Mouse (Mus musculus) lung, adult 2 months (tissue): ENCODE results near the gene Ezh1. TPM values are rescaled to one million over a fixed set of nuclear protein-coding genes. Genes with fewer than 3 reads are reported as not detected.

Source experiments
- DNase-seq: peaks from one replicate; pipeline ENCODE4 v3.0.0; 2022
- H3K4me1 ChIP-seq: fragments of 200-500 bp; 2 replicates; pipeline ENCODE4 v1.6.1; 2011; ENCODE audit warnings: low read length; ENCODE audit not compliant: control insufficient read depth, insufficient read depth
- H3K4me3 ChIP-seq: fragments of 200-500 bp; replicated peaks from 2 replicates; pipeline ENCODE3; 2011; ENCODE audit warnings: low read depth, mild to moderate bottlenecking, control low read depth, low read length; ENCODE audit errors: extremely low read depth
- CTCF ChIP-seq: fragments of 200-500 bp; IDR thresholded peaks from 2 replicates; pipeline ENCODE4 v1.5.1; 2011; ENCODE audit warnings: mild to moderate bottlenecking, low read length, control low read depth; ENCODE audit not compliant: insufficient read depth
- POLR2A ChIP-seq: fragments of 200-500 bp; IDR thresholded peaks from 2 replicates; pipeline ENCODE4 v1.6.1; 2011; ENCODE audit warnings: low read depth, mild to moderate bottlenecking, control low read depth, low read length, borderline replicate concordance; ENCODE audit errors: extremely low read depth
- WGBS: fragments of 180-500 bp; shearing (Covaris S2); methylation state at CpG from one replicate; pipeline ENCODE4 v1.1.7; 2018; 5-methylcytosine and 5-hydroxymethylcytosine counted together
- polyA plus RNA-seq: library from polyadenylated mRNA; depleted of rRNA; stranded (reverse); fragments of >200 nt; gene quantifications from 2 replicates; pipeline ENCODE4 v1.2.3, GENCODE M21; 2012

Gene Ezh1
- polyA plus RNA-seq, 1 experiment, result 50.1 TPM

DNA sequence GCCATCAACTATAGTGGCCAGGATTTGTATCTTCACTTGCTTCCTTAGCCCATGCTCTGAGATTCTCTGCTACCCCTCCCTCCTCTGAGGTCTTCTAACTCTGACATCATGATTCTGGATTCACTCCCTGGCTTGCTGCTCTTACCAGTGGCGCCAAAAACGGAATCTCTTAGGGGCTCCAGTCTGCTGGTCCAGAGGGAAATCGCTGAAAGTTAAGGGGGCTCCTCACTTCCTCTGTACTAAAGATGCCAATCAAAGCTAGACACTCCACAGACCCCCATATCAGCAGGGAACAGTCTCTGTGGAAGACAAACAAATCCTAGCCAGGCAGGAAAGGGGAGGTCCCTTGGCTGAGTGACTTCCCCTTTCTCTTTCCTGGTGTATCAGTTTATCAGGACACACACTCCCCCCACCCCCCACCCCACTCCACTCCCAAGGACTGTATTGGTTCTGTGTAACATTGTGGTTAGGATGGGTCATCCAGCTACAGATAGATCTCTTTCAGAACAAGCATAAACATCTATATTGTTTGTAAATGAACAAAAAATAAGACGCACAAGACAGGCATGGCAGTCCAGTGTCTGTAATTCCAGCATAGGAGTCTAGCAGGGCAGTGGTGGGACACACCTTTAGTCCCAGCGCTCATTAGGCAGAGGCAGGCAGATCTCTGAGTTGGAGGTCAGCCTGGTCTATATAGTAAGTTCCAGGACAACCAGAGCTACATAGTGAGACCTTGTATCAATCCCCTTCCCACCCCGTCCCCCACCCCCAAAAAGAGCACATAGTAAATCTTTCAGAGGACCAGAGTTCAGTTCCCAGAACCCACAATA lies 6.0 kb upstream of the Ezh1 start:
- TF ChIP-seq CTCF (no peak), POLR2A (0 out of 2 replicates have a peak, but pooled peaks have one; percentile 15)
- 33% methylated on average over 6 of the region's 6 CpGs for WGBS
- Histone ChIP-seq H3K4me3 (peak overlapping the region; percentile 40), H3K4me1 (peaks cover 5% of the 10 kb centered on the region)
- peak; percentile 42 for DNase-seq

DNA sequence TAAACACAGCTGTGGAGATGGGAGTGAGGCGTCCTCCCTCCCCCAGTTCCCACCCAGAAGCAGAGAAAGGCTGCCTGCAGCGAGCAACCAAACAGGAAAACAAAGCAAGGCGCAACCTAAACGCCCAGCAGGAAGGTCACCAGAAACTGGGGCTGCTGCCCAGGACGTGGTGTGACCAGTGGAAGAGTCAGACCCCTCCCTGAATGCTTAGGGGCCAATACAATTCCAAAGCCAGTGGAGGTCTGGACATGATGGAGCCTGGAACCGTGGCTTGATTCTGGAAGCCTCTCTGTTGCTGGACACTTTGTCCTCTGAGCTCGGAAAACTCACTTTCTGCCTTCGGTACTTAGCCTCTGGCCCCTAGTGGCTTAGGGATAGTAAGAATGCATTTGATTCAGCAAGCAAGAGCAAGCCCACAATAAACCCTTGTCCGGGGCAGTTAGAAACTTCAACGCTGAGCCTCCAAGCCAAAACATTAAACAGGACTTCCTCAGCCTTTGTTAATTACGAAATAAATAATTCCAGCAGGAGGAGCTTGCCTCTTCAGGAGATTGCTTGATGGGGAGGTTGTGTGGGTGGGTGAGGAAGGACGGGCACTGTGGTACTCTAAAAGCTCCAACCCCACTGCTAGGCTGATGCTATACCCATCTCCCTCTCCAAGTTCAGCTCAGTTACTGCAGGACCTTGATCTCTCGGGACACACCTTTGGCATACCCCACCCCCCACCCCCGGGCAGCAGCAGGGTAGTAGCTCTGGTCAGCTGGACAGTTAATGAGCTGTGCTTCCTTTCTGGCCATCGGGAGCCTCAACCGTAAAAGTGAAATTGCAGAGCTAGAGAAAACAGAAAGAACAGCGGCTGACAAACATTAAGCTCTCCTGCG lies 5.0 kb upstream of the Ezh1 start:
- peak overlapping the region; percentile 40 for H3K4me3 ChIP-seq
- H3K4me1 ChIP-seq, result peaks cover 4% of the 10 kb centered on the region
- WGBS, result 5% methylated on average over 18 of the region's 18 CpGs
- TF ChIP-seq CTCF (no peak), POLR2A (peak; percentile 74)
- peak; percentile 56 for DNase-seq

DNA sequence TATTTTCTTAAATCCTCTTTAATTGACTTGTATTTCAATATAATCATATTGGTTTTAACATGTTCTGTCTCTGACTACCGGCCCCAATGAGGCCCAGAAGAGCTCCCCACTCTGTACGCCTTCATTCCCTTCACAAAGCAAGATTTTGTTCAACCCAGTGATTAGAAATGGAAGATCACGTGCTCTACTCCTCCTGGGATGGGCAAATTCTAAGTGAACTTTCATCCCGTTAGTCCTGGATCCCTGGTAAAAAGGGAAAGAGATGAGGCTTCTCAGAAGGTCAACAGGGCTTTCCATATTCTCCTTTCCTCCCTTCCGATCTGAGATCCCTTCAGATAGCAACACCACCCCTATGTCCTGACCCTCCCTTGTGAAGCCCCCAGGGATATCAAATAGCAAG lies 4.3 kb upstream of the Ezh1 start:
- TF ChIP-seq POLR2A (no peak), CTCF (no peak)
- 24% methylated on average over 5 of the region's 5 CpGs for WGBS
- peak overlapping the region; percentile 7 for H3K4me3 ChIP-seq
- peaks cover 4% of the 10 kb centered on the region for H3K4me1 ChIP-seq
- DNase-seq, result no peak

DNA sequence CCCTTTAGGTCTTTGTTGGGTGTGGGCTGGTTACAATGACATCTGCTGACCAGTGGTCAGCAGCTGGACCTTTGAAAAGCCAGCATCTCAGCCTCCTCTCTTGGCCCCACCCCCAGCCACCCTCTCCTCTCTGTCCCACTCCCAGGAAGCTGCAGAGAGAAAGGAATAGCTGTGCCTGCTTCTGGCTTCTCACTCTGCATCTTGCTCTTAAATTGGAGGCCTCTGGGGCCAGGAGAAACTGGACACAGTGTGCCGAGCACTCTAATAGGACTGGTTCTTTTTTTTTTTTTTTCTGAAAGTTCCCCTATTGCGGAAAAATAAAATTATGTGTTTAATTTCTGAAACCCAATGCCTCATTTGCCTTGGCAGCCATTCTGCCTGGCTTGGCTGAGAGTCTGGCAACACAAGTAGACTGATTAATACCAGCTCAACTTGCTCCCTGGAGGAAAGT lies 3.8 kb upstream of the Ezh1 start:
- Histone ChIP-seq H3K4me1 (peaks cover 6% of the 10 kb centered on the region), H3K4me3 (no peak overlapping the region)
- DNase-seq, result no peak
- 25% methylated on average over 2 of the region's 2 CpGs for WGBS
- TF ChIP-seq POLR2A (0 out of 2 replicates have a peak, but pooled peaks have one; percentile 19), CTCF (no peak)

DNA sequence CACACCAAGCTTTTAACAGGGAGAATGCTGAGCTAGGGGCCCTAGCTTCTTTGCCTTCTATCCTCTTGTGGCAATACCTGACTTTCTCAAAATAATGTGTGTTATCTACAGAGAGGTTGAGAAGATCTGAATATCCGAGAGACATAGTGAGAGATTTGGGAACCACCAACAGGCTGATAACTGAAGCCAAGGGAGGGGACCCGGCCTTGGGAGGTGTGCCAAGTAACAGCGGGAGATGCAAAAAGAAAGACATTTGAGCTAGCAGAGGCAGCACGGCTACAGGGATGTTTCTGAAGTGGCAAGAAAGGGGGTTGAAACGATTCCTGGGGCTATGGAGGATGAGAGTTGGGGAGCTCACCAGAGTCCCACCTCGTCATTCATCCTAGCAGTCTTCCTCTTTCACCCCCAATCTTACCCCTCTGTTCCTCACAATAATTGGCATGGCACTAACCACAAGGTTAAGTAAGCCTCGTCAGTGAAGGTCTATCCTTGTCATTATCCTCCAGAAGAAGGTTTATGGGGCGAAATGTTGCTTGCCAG lies 3.2 kb upstream of the Ezh1 start:
- Histone ChIP-seq H3K4me1 (peaks cover 7% of the 10 kb centered on the region), H3K4me3 (no peak overlapping the region)
- WGBS, result 22% methylated on average over 8 of the region's 8 CpGs
- no peak for TF ChIP-seq POLR2A
- TF ChIP-seq CTCF, result no peak
- DNase-seq, result no peak

DNA sequence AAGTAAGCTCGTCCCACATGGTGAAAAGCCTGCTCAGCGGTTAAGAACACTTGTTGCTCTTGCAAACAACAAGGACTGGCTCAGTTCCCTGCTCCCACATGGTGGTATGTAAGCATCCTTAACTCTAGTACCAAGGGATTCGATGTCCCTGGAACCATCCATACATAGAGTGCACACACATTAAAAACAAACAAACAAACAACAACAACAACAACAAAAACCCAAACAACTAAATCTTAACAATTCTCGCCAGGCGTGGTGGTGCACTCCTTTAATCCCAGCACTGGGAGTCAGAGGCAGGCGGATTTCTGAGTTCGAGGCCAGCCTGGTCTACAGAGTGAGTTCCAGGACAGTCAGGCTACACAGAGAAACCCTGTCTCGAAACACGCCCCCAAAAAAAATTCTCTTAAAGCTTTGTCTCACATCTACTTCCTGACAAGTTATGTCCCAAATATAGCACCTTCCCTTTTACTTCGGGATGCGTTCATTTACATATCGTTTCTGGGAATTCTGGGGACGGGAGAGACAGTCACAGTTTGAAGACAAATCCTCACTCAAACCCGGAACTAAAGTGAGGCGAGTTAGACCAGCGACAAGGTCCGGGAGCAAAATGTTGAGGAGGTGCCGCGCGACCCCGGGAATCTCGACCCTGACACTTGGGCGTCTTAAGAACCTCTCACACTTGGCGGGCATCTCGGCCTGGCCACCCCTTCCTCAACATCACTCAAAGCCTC lies 765 bp downstream of the Ezh1 start:
- Histone ChIP-seq H3K4me3 (peak overlapping the region; percentile 90), H3K4me1 (peaks cover 10% of the 10 kb centered on the region)
- DNase-seq, result no peak
- no peak; the same call in 1 of the 2 replicates for TF ChIP-seq POLR2A
- TF ChIP-seq CTCF, result no peak
- WGBS, result 10% methylated on average over 25 of the region's 25 CpGs

DNA sequence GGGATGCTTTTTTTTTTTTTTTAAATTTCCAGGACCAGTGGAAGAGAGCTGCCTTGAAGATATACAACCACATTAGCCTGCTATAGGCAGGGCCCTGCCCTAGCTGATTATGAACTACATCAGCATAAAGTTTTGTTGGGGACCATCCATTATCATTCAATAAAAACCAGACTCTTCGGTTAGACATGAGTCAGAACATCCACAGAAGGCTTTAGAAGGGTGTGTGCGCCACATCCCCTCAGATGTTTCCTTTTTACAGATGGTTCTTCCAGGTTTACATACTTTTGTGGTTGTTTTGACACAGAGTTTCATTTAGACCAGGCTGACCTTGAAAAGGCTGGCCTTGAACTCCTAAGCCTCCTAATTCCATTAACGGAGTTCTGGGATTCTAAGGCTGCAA lies 1.9 kb downstream of the Ezh1 start:
- no peak overlapping the region for H3K4me3 ChIP-seq
- no peak for DNase-seq
- TF ChIP-seq POLR2A (no peak), CTCF (no peak)
- 57% methylated on average over 3 of the region's 3 CpGs for WGBS
- H3K4me1 ChIP-seq, result peaks cover 6% of the 10 kb centered on the region; the same call in 1 of the 2 replicates

DNA sequence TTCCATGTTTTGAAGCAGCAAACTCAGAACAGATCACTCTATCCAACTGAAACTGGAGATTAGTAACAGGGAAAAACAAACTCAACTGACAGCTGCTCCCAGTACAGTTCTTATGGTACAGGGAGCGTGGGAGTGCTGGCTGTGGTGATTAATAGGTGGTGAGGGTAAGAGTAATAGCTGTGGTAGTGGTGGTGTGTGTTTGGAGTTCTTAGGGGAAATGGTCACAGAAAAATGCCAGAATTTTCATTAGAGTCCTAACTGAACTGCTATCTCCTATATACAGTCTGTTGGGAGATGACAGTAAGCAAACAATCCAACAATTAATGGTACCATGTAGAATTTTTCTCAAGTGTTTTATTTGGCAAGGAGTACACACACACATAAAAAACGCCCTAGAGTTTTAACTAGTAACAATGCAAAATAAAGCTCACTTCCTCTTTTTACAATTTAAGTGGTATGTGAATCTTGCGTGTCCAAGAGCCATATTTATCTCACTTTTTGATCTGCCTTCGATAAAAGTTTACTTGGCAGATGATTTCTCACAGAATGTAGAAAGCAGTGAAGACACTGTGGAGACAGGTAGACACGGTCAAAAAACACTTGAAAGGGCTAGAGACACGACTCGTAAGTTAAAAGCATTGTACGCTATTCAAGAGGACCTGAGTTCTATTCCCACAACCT lies 4.8 kb downstream of the Ezh1 start:
- DNase-seq, result no peak
- no peak for TF ChIP-seq CTCF
- no peak for TF ChIP-seq POLR2A
- Histone ChIP-seq H3K4me3 (no peak overlapping the region), H3K4me1 (peaks cover 6% of the 10 kb centered on the region; the same call in 1 of the 2 replicates)
- 41% methylated on average over 8 of the region's 8 CpGs for WGBS

DNA sequence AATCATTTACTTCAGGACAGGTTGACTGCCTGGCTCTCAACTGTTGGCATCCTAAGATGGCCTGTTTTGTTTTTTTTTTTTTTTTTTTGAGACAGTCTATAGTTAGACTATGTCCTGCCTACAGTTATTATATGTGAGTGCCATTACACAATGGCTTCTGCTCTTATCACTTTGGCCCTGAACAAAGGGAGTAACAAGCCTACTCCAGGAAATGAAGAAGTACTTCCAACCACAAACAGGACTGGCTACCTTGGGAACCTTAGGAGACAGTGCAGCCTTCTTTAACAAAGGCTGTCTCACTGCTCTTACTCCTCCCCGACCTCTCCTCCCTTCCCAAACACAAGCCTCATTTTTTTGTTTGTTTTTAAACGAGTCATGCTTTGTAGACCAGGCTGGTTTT lies 5.4 kb downstream of the Ezh1 start:
- DNase-seq, result no peak
- WGBS, result 21% methylated on average over 2 of the region's 2 CpGs
- H3K4me1 ChIP-seq, result peaks cover 6% of the 10 kb centered on the region; the same call in 1 of the 2 replicates
- H3K4me3 ChIP-seq, result no peak overlapping the region
- TF ChIP-seq POLR2A (no peak), CTCF (no peak)
